Mouse (Mus musculus): ENCODE data around the gene Cacna1d.
A peak's percentile ranks its signal among the peaks of the same experiment; 100 is the strongest.

Gene Cacna1d

GRCm38 (mm10) chr14:30166036-30166435 lies 325.2 kb downstream of the Cacna1d start:
- no peak for DNase-seq (ENCODE audit: low spot score)

DNA sequence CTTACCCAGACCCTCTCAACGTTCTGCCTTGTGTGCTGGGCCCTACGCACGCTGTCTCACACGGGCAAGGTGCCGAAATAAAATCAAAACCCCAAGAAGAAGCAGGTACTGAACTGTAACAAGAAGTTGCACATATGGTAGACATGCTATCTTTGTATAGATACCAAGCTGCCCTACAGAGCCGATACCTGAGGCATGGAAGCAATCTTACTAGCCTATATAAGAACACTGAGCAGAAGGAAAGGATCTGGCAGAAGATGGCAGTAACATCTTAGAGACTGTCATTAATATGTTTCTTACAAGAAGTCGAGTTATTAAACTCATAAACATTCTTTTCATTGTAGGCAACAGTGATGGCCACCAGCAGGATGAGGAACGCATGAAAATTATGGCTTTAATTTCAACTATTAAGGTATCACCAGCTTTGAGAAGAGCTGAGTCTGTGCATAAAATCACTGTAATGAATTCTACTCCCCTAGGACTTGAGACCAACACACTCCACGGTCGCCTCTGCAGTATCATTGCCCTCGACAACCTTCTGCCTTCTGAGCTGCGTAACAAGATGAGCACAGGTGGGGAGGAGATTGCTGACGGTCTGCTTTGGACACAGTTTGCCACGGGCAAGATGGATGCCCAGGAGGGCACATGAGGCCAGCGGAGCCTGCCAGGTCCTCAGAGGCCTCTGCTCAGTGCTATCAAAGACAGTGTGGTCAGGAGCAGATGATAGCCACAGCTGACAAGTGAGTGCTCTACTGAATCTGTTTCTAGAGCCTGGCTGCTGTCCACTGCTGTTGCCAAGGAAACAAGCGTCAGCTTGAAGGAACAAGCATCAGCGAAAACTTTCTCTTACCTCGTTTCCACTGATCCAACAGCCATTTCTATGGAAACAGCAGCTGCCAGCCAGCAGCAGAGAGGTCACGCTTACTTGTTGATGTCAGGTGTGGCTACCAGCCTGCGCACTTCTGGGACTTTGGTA lies 327.2 kb downstream of the Cacna1d start:
- DNase-seq (ENCODE audit: low spot score): no peak

GRCm38 (mm10) chr14:30147774-30148173 lies 343.5 kb downstream of the Cacna1d start:
- DNase-seq (ENCODE audit: low spot score): no peak

DNA sequence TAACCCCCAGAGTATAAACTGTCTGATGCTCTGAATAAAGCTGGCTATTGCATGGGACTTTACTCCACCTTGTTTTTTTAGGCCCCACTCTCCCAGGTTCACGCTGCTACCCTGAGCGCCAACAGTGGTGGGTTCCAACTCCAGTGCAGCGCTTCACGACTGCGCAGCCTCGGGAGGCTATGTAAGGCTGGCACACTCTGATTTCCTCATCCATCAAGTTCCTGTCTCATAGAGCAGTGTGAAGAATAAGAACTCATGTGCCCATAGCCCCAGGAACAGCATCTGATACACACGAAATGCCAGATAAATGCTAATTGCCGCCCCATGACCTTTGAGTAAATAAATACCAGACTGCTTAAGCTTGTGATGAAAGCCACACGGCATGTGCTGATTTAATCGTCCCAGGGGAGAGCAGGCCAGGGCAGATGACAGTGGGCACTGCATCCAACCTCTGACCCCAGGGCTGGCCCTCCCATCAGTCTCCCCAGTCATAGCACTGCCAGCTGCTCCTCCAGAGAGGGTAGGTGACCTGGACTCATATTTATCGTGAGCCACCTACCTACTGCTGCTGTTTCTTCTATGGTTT lies 352.8 kb downstream of the Cacna1d start:
- no peak for DNase-seq (ENCODE audit: low spot score)

DNA sequence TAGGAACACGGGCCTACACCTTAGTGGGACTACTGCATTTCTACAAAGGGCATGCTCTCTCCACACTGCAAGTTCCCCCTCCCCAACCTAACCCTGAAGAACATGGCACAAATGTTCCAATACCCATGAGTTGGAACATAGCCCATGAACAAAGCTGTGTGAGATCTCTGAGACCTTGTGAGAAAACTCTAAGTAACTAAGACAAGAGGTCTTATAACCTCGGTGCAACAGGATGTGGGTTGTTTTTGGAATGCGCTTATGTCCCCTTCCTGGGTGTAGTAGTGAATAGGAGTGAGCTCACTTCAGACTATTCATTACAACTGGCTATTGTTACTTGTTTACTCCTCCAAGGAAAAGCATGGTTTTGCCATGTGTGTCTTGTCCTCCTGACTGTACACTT lies 353.3 kb downstream of the Cacna1d start:
- no peak for DNase-seq (ENCODE audit: low spot score)

DNA sequence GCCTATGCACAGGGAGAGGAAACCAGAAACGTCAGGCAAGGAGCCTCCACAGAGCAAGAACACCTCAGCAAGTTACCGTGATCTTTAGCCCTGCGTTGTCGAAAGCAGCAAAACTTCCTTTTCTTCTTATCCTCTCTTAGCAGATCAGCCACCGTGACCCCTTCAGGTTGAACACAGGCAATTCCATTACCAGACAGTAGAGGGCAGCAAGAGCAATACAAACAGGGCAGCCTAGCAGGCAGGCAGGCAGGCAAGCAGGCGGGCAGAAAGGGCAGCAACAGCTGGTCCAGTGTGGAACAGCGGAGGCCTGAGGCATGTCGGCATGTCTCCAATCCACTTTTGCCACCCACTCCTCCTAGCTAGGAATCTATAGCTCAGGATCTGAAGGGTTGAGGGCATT lies 354.3 kb downstream of the Cacna1d start:
- DNase-seq (ENCODE audit: low spot score): peak; percentile 90

DNA sequence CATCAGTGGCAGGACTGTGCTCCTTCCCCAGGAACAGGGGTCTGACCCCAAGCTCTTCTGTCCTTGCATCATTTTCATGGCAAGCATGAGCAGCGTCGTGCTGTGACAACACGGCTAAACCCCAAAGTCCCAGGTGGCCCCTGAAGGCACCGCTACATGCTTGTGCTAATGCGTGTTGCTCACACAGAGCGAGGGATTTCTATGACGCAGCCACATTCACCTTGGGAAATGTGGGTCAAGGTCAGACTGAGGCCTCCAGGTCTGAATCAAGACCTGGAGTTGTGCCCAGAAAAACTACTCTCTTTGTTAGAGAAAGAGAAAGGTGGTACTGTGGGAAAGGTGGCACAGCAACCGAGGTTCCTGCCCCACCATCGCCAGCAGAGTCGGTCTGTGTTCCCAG lies 355.9 kb downstream of the Cacna1d start:
- no peak for DNase-seq (ENCODE audit: low spot score)

- no peak for DNase-seq (ENCODE audit: low spot score)
Measured at GRCm38 (mm10) chr14:30133684-30134083, 357.6 kb downstream of the Cacna1d start.

DNA sequence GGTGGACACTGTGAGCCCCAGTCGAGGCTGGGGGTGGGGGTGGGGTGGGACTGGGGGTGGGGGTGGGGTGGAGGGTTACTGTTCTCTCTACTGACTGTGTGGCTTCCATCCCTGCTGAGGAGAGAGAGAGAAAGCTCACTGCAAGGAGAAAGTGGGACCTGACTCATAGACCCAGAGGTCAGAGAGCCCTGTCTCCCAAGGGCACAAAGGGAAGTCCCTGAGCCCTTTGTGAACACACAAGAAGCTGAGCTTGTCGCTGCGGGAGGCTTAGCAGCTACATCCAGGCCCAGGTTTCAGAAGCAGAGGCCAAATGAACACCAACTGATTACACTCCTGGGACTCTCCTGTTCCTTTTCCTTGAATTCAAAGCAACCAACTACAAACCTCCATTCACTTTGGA lies 360.0 kb downstream of the Cacna1d start:
- DNase-seq (ENCODE audit: low spot score): no peak

GRCm38 (mm10) chr14:30130092-30130491 lies 361.2 kb downstream of the Cacna1d start:
- DNase-seq (ENCODE audit: low spot score): no peak

DNA sequence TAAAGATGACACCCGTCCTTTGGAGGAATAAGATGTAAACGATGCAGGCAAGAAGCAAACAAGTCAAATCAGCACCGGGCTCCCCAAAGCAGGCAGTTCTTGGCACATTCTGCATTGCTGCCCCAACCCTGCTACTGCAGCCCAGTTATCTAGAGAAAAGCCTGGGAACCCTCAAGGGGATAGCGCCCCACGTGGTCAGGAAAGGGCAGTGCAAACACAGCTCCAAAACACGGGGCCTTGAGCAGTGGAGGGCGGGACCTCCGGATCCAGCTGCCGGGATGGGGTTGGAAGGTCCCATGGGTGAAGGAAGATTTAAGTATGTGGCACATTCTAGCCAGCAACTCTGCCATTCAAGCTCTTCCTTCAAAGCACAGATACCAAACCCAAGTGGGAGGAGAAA lies 361.9 kb downstream of the Cacna1d start:
- peak; percentile 16 for DNase-seq (ENCODE audit: low spot score)

GRCm38 (mm10) chr14:30124951-30125690 lies 366.1 kb downstream of the Cacna1d start:
- DNase-seq (ENCODE audit: low spot score): no peak

DNA sequence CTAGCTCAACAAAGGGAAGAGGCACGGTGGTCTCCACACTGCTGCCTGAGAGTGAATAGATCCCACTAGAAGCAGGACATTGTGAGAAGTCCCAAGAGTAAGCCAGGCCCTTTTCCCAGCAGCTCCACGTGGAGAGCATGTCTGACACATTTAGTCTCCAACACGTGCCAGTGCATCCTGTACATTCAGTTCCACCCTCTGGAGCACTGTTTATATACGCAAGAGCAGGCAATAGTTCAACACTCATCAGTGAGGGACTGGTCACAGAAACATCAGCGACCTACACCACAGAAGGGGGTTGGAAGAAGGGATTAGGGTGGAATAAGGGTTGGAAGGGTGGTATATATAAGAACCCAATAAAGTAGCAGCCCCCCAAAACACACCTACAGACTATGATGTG lies 371.2 kb downstream of the Cacna1d start:
- no peak for DNase-seq (ENCODE audit: low spot score)

- no peak for DNase-seq (ENCODE audit: low spot score)
Measured at GRCm38 (mm10) chr14:30113392-30114108, 377.7 kb downstream of the Cacna1d start.

DNA sequence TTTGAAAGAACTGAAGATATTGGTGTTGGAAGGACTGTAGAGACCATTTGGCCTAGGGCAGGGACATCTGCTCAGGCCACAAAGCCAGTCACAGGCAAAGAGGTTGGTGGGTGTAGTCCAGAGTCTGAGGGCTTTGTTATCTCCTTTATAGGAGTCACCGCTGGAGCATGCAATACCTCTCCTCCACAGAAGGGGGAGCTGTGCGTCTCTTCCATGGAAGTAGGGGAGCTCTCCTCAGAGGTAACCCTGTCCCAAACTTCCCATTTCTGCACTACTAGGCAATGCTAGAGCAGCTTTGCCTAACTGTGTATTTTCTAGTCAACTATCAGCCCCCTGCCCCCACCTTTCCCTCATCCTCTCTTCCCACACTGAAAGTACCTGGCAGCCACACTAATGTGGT lies 382.2 kb downstream of the Cacna1d start:
- no peak for DNase-seq (ENCODE audit: low spot score)

- DNase-seq (ENCODE audit: low spot score): no peak
Measured at GRCm38 (mm10) chr14:30106550-30106949, 384.7 kb downstream of the Cacna1d start.

DNA sequence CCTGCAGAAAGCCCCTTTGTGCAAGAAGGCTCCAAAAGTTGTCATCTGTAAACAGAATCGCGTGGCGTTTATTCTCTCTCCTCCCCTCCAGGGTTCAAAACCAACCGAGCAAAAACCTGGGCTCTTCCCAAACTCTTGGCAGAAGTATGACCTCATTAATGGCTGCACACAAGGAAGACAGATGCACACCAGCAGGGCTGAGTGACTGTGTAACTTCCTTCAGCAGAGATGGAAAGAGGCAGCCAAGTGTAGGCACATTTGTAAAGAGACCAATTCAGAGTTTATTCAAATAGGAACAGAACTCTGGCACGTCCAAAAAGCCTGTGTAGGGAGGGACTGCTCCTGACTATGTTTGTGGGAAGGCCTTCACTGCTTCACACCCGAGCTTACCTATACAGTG lies 385.7 kb downstream of the Cacna1d start:
- no peak for DNase-seq (ENCODE audit: low spot score)

GRCm38 (mm10) chr14:30103946-30104536 lies 387.2 kb downstream of the Cacna1d start:
- DNase-seq (ENCODE audit: low spot score): no peak

GRCm38 (mm10) chr14:30097239-30097638 lies 394.0 kb downstream of the Cacna1d start:
- no peak for DNase-seq (ENCODE audit: low spot score)

DNA sequence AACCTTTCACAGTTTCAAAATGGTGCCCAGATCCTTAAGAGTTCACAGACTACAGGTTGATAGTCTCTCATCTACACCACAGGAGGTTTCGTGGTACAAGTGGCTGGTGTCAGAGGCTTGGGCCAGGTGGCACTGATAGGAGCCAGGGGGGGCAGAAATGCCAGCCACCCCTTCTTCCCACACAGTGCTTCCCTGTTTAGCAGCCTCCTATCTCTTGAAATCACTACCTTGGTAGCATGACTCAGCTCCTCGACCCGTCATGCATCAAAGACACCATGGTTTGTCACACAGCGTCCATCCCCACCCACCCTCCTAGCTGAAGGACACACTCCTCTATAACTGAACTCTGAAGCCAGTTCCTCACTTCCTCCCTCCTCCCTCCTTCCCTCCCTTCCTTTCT lies 398.8 kb downstream of the Cacna1d start:
- no peak for DNase-seq (ENCODE audit: low spot score)

- no peak for DNase-seq (ENCODE audit: low spot score)
Measured at GRCm38 (mm10) chr14:30092021-30092420, 399.2 kb downstream of the Cacna1d start.

DNA sequence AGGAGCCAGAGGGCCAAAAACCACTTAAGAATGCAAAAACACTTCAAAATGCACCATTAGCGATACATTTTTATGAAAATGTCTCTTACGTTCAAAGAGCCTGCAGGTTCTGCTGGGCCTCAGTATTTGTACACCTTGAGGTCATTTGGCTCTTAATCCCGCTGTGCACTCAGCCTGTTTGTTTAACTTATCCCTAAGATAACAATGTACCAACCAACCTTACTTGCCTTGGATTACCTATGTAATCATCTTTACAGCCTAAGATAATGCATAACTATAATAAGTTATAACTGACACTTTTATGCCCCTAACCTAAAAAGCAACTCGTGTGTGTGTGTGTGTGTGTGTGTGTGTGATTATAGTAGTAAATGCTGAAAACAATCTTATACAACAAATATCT lies 411.5 kb downstream of the Cacna1d start:
- no peak for DNase-seq (ENCODE audit: low spot score)
